Mouse (Mus musculus) limb, embryonic 15.5 days (tissue): ENCODE measurements at regions not wholly inside any gene's neighbourhood (a gene's known extent, or its start where the extent isn't known, plus 50 kb on each side); places are given as distances from the start of the nearest gene placed in this dataset.

Source experiments
- ATAC-seq: fragments of 200-750 bp; cut with Nextera tagmentation; 2 replicates; pipeline ENCODE4 v1.8.0; 2017; ENCODE audit warnings: low read depth, moderate TSS enrichment; ENCODE audit not compliant: insufficient number of reproducible peaks, low FRiP score, low TSS enrichment
- H3K27ac ChIP-seq: fragments of 300-500 bp; sonication (generic); 2 replicates; pipeline ENCODE4 v1.5.1; 2015; ENCODE audit warnings: moderate library complexity, mild to moderate bottlenecking, inconsistent platforms
- H3K27me3 ChIP-seq: fragments of 300-500 bp; sonication (generic); 2 replicates; pipeline ENCODE4 v1.6.1; 2015; ENCODE audit warnings: inconsistent platforms
- H3K36me3 ChIP-seq: fragments of 300-500 bp; sonication (generic); 2 replicates; pipeline ENCODE4 v1.6.1; 2015; ENCODE audit warnings: inconsistent platforms
- H3K4me1 ChIP-seq: fragments of 300-500 bp; sonication (generic); 2 replicates; pipeline ENCODE4 v1.6.1; 2015; ENCODE audit warnings: inconsistent platforms
- H3K4me2 ChIP-seq: fragments of 300-500 bp; sonication (generic); 2 replicates; pipeline ENCODE4 v1.6.1; 2015; ENCODE audit warnings: mild to moderate bottlenecking, inconsistent platforms
- H3K4me3 ChIP-seq: fragments of 300-500 bp; sonication (generic); 2 replicates; pipeline ENCODE4 v1.5.1; 2015; ENCODE audit warnings: mild to moderate bottlenecking, inconsistent platforms
- H3K9ac ChIP-seq: fragments of 300-500 bp; sonication (generic); 2 replicates; pipeline ENCODE4 v1.6.1; 2015; ENCODE audit warnings: inconsistent platforms
- H3K9me3 ChIP-seq: fragments of 300-500 bp; sonication (generic); 2 replicates; pipeline ENCODE4 v1.6.1; 2016; ENCODE audit warnings: inconsistent platforms
- WGBS: fragments of 180-500 bp; shearing (Covaris S2); methylation state at CpG from one replicate; pipeline ENCODE4 v1.1.7; 2015; 5-methylcytosine and 5-hydroxymethylcytosine counted together

DNA sequence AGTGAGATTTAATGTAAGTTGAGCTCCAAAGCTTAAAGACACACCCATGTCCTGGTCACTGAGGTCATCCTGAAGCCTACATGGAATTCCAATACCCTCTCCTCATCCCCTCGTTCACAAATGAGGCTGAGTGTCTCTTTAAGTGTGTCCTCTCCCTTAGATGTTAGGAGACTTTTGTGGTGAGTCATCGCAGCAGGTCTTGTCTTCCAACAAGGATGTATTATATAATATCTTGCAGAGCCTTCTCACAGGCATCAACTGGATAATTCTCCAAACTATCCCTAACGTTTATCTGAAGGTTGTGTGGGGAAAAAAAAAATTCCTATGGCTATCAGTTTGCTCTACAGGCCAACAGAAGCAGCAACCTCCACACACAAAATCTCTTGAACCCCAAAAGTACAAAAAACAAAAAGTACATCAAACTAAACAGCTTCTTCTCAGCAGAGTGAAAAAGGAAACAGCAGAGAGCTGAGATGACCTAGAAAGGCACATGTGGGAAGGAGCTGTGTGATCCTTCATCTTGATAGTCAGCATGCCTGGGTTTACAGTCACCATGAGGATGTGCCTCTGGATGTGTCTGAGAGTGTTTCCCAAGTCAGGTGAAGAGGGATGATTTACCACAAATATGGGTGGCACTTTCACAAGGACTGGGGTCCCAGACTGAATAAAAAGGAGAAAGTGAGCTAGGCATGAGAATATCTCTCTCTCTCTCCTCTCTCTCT, 56.4 kb upstream of the Gm47985 start:
- Histone ChIP-seq H3K9ac (no peak overlapping the region), H3K4me2 (no peak overlapping the region), H3K4me1 (no peaks in the 10 kb centered on the region), H3K36me3 (no peaks in the 10 kb centered on the region), H3K27me3 (no peaks in the 10 kb centered on the region), H3K27ac (no peak overlapping the region), H3K4me3 (no peak overlapping the region), H3K9me3 (no peaks in the 10 kb centered on the region)
- 64% methylated on average over 3 of the region's 3 CpGs for WGBS
- no peak for ATAC-seq

DNA sequence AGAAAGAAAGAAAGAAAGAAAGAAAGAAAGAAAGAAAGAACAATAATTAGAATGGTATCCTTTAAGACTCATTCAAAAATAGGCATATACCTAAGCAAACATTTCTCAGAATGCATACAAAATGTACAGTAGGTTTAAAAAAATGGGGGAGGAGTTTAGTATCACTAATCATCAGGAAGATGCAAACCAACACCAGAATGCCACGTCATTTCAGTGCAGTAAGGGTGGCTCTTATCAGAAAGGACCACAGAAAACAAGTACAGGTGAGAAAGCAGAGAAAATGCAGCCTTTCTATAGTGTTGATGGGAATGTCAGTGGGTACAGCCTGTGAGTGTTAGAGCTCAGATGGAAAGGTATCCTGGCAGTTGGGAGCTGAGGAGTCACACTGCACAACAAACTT, 55.6 kb upstream of the Gm47985 start:
- 54% methylated on average over 1 of the region's 1 CpGs for WGBS
- Histone ChIP-seq H3K4me2 (no peak overlapping the region), H3K4me1 (no peaks in the 10 kb centered on the region), H3K27ac (no peak overlapping the region), H3K4me3 (no peak overlapping the region), H3K27me3 (no peaks in the 10 kb centered on the region), H3K9me3 (no peaks in the 10 kb centered on the region), H3K9ac (no peak overlapping the region), H3K36me3 (no peaks in the 10 kb centered on the region)
- ATAC-seq: no peak

DNA sequence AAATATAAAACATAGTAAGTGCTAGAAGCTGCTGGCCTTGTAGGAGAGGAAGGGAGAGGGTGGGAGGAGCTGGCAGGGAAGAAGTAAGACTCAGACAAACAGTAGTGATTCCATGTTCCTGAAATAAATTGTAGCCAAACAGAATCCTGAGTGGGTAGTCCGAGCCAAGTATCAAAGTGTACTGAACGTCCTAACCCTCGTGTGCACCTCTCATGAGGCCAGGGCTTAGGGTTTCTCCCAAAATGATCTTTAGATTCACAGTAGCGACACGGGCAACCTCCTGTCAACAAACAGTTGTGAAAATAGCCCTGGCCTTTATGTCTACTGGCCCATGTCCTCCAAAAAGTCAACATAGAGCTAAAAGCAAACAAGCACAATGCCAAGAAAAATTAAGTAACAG, 54.3 kb upstream of the Gm47985 start:
- no peak overlapping the region for H3K9ac ChIP-seq
- H3K27me3 ChIP-seq: no peaks in the 10 kb centered on the region
- H3K27ac ChIP-seq: no peak overlapping the region
- H3K9me3 ChIP-seq: no peaks in the 10 kb centered on the region
- no peak overlapping the region for H3K4me3 ChIP-seq
- H3K36me3 ChIP-seq: no peaks in the 10 kb centered on the region
- 70% methylated on average over 5 of the region's 5 CpGs for WGBS
- no peak overlapping the region for H3K4me2 ChIP-seq
- no peak for ATAC-seq
- H3K4me1 ChIP-seq: no peaks in the 10 kb centered on the region

DNA sequence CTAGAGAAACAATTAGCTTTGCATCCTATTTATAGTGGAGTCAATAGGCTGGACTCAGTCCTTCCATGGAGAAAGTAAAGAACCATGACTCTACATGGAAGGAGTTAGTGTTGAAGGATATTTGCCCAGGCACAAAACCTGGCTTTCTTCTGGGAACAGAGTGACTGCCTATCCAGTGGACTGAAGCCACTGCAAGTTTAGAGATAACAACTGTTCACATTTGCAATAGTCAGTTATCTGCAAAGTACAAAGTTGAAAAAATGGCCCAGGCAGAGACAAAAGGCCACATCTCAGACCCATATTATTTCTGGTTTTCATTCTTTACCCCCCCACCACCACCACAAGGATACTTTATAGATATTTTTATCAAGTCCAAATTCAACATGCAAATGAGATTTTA, 53.4 kb upstream of the Gm47985 start:
- ATAC-seq: no peak
- Histone ChIP-seq H3K9ac (no peak overlapping the region), H3K4me2 (no peak overlapping the region), H3K36me3 (no peaks in the 10 kb centered on the region), H3K27me3 (no peaks in the 10 kb centered on the region), H3K4me3 (no peak overlapping the region), H3K27ac (no peak overlapping the region), H3K4me1 (no peaks in the 10 kb centered on the region), H3K9me3 (no peaks in the 10 kb centered on the region)

DNA sequence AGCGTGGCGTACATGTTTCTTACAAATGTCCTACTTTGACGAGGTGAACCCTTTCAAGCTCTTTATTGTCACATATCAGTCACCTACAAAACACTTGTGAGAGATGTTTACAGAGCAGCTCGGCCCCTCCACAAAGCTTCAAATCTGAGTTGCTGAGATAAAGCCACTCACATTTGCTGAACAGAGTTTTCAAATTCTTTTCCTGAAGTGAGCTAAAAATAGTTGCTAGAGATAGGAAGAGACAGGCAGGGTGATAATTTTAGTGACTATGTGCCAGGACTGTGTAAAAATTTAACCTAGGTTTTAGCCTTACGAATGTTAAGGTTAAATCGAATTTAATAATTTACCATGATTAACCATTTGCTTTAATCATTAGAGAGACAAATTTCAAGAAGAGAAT, 52.3 kb upstream of the Gm47985 start:
- Histone ChIP-seq H3K9ac (no peak overlapping the region), H3K27ac (no peak overlapping the region), H3K4me1 (no peaks in the 10 kb centered on the region), H3K4me3 (no peak overlapping the region), H3K27me3 (no peaks in the 10 kb centered on the region), H3K36me3 (no peaks in the 10 kb centered on the region), H3K4me2 (no peak overlapping the region), H3K9me3 (no peaks in the 10 kb centered on the region)
- 75% methylated on average over 6 of the region's 6 CpGs for WGBS
- ATAC-seq: no peak

DNA sequence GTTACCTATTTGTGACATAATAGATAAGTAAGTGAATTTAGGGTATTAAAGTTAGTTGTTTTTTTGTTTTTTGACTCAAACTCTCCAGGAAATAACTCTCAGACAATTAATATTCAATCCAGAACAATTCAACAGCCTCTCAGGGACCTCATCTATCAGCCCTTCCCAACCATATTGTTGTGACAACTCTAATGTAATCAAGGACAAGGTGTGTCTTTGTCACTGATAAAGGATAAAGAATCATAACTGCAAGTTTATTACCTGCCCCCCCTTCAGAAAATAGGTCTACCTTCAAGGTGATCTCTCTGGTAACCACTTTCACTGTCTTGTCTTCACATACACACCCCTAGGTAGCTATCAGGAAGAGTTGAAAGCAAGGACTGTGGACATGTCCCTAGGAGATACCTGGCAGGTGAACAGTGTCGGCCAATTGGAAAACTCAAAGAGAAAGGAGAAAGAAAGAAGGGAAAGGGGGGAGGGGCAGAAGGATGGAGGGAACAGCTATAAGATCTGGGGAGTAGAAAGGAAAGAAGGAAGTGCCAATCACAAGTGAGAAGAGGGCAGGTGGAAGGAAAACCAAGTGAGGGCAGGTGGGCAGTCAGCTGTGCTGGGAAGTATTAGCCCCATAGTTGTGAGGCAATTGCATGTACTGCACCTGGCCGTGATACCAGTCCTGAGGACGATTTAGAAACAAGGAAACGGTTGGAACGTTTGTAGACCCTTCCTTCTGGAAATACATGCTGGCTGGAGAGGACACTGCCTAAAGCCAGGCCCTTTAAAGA, 51.3 kb upstream of the Gm47985 start:
- H3K9ac ChIP-seq: no peak overlapping the region
- H3K9me3 ChIP-seq: no peaks in the 10 kb centered on the region
- no peak overlapping the region for H3K4me2 ChIP-seq
- no peaks in the 10 kb centered on the region for H3K4me1 ChIP-seq
- 70% methylated on average over 5 of the region's 5 CpGs for WGBS
- no peaks in the 10 kb centered on the region for H3K36me3 ChIP-seq
- H3K4me3 ChIP-seq: no peak overlapping the region
- no peak for ATAC-seq
- no peak overlapping the region for H3K27ac ChIP-seq
- no peaks in the 10 kb centered on the region for H3K27me3 ChIP-seq

DNA sequence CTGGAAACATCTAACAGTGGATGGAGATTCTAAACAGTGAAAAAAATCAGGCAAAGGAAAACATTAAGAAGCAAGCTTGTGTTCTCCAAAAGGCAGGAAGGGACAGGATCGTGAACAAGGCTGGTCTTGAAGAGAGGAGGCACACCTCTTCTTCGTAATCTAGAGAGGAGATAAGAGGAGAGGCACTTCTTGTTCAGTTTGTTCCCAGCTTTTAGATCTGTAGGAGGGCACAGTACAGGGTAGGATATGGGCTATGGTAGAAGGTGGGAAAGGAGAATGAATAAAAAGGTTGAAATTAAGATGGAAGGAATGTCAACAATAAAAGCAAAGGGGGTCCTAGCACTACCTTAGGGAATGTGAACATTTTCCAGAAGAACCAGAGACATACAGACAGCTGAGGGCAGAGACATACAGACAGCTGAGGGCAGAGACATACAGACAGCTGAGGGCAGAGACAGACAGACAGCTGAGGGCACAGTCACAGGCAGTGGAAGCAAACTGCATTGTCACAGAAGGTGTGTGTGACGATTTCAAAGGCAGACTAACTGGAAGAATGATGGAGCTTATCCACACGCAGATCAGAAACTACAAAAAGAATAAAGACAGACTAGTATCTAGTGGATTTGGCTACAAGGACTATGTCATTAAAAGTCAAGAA, 50.6 kb upstream of the Gm47985 start:
- Histone ChIP-seq H3K9me3 (no peaks in the 10 kb centered on the region), H3K27me3 (no peaks in the 10 kb centered on the region), H3K27ac (no peak overlapping the region), H3K4me3 (no peak overlapping the region), H3K4me1 (no peaks in the 10 kb centered on the region), H3K9ac (no peak overlapping the region), H3K4me2 (no peak overlapping the region), H3K36me3 (no peaks in the 10 kb centered on the region)
- ATAC-seq: no peak
- 76% methylated on average over 4 of the region's 4 CpGs for WGBS
